Mouse (Mus musculus) spleen, postnatal 36 days (tissue): ENCODE results near the gene Npas4.
"Not testable (repeated sequence)": the region's sequence is repeated elsewhere in the genome, so short reads cannot be mapped to it uniquely, and the experiment has no call there.

Source experiments
- DNase-seq, 2 experiments: peaks; one replicate each; pipeline ENCODE4 v3.0.0; 2022; ENCODE audit warnings: low spot score in 2 of 2, mixed read lengths in 1 of 2

The Npas4 gene

GRCm38 (mm10) chr19:4992904-4993303 is 2.8 kb upstream of the Npas4 start:
- no peak for DNase-seq

DNA sequence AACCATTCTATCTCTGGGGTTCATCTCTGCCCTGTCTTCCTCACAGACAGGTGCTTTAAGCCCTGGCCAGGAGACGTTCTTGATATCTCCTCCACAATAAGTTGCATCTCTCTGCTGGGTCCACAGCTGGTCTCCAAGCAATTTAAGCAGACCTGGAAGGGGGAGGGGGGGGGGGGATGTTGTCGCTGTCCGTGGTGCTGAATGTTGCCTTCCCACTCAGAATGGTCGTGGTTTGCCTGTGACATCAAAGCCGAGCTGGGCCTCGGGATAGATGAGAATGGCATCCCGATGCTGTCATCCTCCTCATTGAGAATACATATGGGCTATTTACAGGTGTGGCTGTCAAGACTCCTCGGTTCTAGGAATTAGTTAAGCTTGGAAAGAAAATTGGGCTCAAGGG is 2.3 kb upstream of the Npas4 start:
- no peak for DNase-seq

GRCm38 (mm10) chr19:4990716-4991115 is 600 bp upstream of the Npas4 start:
- no peak for DNase-seq

DNA sequence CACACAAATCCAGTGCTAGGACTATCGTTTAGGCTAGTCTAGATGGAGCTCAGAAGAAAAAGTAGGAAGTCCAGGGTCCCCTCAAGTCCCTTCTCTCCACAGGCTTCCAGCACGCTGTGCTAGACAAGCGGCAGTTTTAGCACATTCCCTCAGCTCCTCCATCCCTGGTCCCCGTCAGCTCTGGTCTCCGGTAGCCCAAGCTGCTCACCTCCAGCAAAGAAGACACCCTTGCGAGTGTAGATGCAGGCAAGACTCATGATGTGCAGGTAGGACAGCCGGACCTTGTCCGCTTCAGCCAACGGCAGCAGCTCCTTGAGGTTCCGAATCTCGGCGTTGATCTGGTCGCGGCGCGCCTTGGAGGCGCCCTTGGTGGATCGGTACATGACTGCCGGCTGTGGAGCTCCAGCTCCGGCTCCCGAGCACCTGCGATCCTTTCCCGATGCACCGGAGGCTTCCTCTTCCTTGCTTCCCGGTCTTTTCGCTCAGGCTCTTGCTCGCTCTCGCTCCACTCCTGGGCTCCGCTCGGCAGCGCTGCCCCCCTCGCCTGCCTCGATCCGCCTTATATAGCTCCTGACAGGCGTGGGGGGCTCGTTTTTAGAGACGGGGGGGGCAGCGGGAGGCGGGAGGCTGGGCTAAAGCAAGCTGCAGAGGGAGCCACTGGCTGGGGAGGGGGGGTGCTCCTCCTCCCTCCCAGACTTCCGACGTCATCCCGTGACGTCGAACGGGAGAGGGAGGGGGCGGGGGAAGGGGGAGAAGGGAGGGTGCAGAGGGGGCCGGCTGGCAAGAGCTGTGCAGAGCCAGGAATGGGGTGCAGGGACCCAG is 471 bp downstream of the Npas4 start:
- DNase-seq: no peak

GRCm38 (mm10) chr19:4989013-4989412 is 1.1 kb downstream of the Npas4 start:
- DNase-seq: peak; percentile 42 to 67

DNA sequence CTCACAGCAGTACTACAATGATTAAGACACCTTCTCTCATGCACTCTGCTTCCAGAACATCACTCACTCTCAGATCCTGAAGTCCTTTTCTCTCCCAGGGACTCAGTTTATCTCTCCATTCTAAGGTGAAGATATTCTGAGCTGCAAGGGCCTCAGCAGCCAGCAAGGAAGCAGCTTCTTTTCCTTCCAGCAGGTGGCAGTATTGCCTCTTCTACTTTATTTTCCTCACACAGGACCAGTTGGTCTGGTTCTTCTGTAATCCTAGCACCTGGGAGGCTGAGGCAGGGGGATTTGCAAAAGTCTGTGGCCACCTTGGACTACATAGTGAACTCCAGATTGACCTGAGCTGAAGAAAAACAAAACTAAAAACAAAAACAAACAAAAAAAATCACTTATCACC is 8.3 kb downstream of the Npas4 start:
- DNase-seq: no peak

DNA sequence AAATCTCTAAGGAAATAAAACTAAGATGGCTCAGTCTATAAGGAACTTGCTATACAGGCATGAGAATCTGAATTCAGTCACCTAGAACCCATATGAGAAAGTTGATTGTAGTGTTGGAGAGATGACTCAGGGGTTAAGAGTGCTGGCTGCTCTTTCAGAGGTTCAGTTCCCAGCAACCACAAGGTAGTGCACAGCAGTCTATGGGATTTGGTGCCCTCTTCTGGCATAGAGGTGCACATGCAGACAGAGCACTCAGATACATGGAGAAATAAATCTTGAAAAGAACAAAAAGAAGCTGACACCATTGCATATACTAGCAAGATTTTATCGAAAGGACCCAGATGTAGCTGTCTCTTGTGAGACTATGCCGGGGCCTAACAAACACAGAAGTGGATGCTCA is 21.9 kb downstream of the Npas4 start:
- no peak for DNase-seq

GRCm38 (mm10) chr19:4961928-4962601 is 28.1 kb downstream of the Npas4 start, which contains the start of gene Mrpl11:
Gene Mrpl11, plus strand, starts transcription at chr19:4962147.
- DNase-seq: peak; percentile 86 to 89

DNA sequence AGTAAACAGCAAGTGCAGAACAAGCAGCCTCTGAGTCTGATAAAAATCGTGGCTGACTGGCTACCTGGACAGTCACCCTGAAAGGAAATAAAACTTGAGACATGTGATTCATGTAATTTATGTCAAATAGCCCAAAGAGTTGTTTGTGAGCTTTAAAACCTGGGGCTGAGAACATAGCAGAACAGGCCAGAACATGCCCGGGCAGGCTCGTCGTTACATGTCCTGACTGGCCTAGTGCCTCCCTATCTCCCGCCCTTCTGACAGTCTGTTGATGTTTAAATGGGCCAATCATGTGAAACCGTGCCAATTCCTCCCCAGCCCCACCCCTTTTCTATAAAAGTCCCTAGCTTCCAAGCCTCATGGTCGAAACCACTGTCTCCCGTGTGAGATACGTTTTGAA is 41.5 kb downstream of the Npas4 start:
- DNase-seq: not testable (repeated sequence)

GRCm38 (mm10) chr19:4945540-4945939 is 44.6 kb downstream of the Npas4 start:
- no peak for DNase-seq

DNA sequence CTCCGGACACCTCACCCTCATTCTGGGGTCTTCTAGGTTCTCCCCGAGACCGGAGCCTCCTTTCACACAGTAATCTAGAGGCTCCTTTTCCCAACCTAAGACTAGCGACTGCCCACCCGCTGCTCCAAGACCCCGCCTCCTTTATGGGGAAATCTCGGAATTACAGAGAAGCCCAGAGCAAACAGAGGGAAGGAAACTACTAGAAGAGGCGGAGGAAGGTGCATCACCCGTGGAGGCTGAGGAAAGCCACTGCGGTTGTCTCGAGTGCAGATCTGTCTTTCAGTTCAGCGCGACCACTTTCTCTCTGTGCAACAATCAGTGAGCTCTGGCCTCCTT is 46.9 kb downstream of the Npas4 start:
- DNase-seq: no peak

DNA sequence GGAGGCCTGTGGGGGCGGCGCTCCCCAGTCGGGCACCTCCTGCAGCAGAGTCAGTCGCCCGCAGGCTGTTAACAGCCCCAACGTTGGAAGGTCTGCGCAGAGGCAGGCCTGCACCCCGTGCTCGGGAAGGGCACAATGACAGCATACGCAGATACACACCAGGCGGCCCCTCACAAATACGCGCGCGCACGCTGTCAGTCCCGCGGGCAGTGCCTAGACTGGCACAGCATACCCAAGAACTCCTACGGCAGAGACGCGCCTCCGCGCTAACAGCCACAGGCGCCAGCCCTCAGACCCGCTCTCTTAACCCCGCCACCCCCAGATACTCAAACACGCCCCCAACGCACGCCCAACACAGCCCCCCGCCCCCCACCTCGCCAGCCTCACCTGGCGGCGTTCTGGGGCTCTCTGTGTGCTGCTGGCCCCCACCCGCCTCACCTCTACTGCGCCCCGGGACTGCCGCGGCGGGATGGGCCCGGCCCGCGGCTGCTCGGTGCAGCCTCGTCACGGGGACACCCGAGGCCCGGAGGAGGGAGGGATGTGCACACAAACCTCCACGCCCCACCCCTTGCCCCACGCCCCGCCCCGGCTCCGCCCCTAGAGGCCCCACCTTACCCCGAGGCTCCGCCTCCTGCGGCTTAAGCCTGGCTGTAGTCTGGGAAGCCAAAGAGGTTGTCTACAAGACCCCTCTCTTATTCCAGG is 47.4 kb downstream of the Npas4 start, which contains the start of gene Peli3:
Gene Peli3 (minus strand): TSS at position 577 of the 702 bp plus-strand sequence.
- peak; percentile 75 to 80 for DNase-seq

DNA sequence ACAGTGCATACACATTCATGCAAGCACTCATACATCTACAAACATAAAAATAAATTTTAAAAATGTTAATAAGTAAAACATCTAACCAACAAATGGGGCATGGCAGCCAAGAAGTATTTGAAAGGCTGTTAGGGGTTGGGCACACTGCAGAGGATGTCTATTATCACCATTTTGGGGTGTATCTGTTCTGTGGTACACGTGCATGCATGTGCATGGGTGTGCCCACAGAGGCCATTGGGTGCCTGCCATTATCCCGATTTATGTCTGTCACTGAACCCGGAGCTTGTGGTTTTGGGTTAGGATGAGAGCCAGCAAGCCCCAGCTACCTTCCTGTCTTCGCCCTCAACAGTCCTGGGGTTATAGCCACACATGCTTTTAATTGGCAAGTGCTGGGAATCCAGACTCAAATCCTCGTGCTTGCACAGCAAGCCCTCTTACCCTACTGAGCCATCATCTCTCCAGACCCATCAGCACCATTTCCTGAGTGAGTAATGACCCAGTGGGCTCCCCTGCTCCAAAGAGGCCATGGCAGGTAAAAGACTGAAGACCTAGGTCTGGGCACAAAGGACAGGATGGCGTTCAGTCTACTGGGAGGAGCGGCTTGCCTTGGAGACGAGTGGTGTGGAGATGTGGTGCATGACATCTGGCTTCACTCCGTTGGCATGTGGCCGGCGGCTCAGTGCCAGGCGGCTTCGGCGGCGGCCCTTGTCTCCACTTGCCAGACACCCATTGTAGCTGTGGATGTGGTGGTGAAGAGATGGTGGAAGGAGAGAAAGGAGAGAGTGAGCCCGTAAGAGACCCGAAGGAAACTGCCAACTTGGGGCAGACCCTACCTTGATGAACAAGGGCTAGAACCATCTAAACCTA is 52.4 kb downstream of the Npas4 start:
- no peak for DNase-seq

DNA sequence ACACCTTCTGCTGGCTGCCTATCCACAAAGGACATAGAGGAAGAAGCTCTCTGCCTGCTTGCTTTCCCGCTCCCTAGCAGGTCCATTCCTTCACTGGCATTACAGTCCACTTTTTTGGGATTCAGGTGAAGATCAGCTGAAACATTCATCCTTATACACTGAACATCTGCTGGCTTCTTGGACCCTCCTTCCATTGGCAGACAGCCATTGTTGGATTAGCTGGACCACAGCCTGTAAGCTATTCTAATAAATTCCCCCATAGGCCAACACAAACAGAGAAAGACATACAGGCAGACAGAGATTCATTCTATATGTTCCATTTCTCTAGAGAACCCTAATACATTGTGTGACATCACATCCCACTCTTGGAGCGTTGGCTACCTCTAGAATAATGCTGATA is 53.2 kb downstream of the Npas4 start:
- no peak for DNase-seq
